Mouse (Mus musculus): Measurements from ENCODE around the gene Zc2hc1c. TPM values are rescaled to one million over a fixed set of nuclear protein-coding genes. Genes with fewer than 3 reads are reported as not detected.

Gene Zc2hc1c
- total RNA-seq, 2 experiments from 2014 or later: 1.9 to 2.0 TPM

- intact Hi-C loops (cut with DNase I): no loop called here
- no peak for DNase-seq (ENCODE audit: low spot score)
Observed at GRCm38 (mm10) chr12:85330153-85330552, 41.8 kb downstream of the Zc2hc1c start.

- DNase-seq (ENCODE audit: low spot score): no peak
- intact Hi-C loops (cut with DNase I): no loop called here
Observed at GRCm38 (mm10) chr12:85337567-85338311, 49.3 kb downstream of the Zc2hc1c start.

GRCm38 (mm10) chr12:85338815-85339214 is 50.4 kb downstream of the Zc2hc1c start:
- intact Hi-C loops (cut with DNase I): no loop called here
- DNase-seq (ENCODE audit: low spot score): no peak

- DNase-seq (ENCODE audit: low spot score): peak; percentile 83
- intact Hi-C loops (cut with DNase I): no loop called here
Observed at GRCm38 (mm10) chr12:85339243-85339729, 50.9 kb downstream of the Zc2hc1c start, which contains the start of gene Nek9. Gene Nek9 (minus strand): TSS chr12:85339362.

GRCm38 (mm10) chr12:85339947-85340346 is 51.6 kb downstream of the Zc2hc1c start:
- no peak for DNase-seq (ENCODE audit: low spot score)
- intact Hi-C loops (cut with DNase I): no loop called here

- intact Hi-C loops (cut with DNase I): loop anchor here (1.0 kb wide), 1 partner anchor 151 kb away; no protein-coding TSS in a partner anchor
- DNase-seq (ENCODE audit: low spot score): no peak
Observed at GRCm38 (mm10) chr12:85341131-85341530, 52.7 kb downstream of the Zc2hc1c start.

GRCm38 (mm10) chr12:85342310-85342709 is 53.9 kb downstream of the Zc2hc1c start:
- DNase-seq (ENCODE audit: low spot score): no peak
- intact Hi-C loops (cut with DNase I): no loop called here

GRCm38 (mm10) chr12:85344252-85344651 is 55.9 kb downstream of the Zc2hc1c start:
- intact Hi-C loops (cut with DNase I): no loop called here
- DNase-seq (ENCODE audit: low spot score): no peak

GRCm38 (mm10) chr12:85345559-85345958 is 57.2 kb downstream of the Zc2hc1c start:
- intact Hi-C loops (cut with DNase I): loop anchor here (5.0 kb wide), 1 partner anchor 317 kb away; no protein-coding TSS in a partner anchor
- no peak for DNase-seq (ENCODE audit: low spot score)

- no peak for DNase-seq (ENCODE audit: low spot score)
- intact Hi-C loops (cut with DNase I): loop anchor here (1.0 to 5.0 kb wide), 2 partner anchors 146 to 316 kb away; no protein-coding TSS in a partner anchor
Observed at GRCm38 (mm10) chr12:85346374-85346773, 58.0 kb downstream of the Zc2hc1c start.

GRCm38 (mm10) chr12:85347196-85347595 is 58.8 kb downstream of the Zc2hc1c start:
- no peak for DNase-seq (ENCODE audit: low spot score)
- intact Hi-C loops (cut with DNase I): loop anchor here (1.0 to 5.0 kb wide), 2 partner anchors 140 to 315 kb away; no protein-coding TSS in a partner anchor

GRCm38 (mm10) chr12:85348338-85348737 is 59.9 kb downstream of the Zc2hc1c start:
- no peak for DNase-seq (ENCODE audit: low spot score)
- intact Hi-C loops (cut with DNase I): loop anchor here (2.0 to 5.0 kb wide), 2 partner anchors 26 to 314 kb away; partner anchors contain the start of gene Tmed10

Small RNAs within 50 kb of the gene (microRNA-seq; reads per million reads assigned to microRNA genes)
- not detected for gene Mir6938

Other genes starting within 250 kb of the Zc2hc1c start
- 1 to 10 TPM; 1.5 to 1.8 TPM for gene Prox2, start 177.8 kb upstream of the Zc2hc1c start, total RNA-seq (2021)
- gene Dlst, start 177.8 kb upstream of the Zc2hc1c start, total RNA-seq (2021): 100 to 1,000 TPM; 830 to 838 TPM
- gene Rps6kl1, start 137.3 kb upstream of the Zc2hc1c start, total RNA-seq (2021): 1 to 10 TPM; 2.6 to 4.3 TPM
- gene Pgf, start 110.8 kb upstream of the Zc2hc1c start, total RNA-seq (2021): 1 to 10 TPM; 3.3 to 4.4 TPM
- gene Eif2b2, start 69.1 kb upstream of the Zc2hc1c start, total RNA-seq (2021): 10 to 100 TPM; 48.2 to 49.3 TPM
- 1 to 10 TPM; 6.9 to 7.5 TPM for gene Mlh3, start 18.0 kb upstream of the Zc2hc1c start, total RNA-seq (2021)
- gene Acyp1, start 153 bp upstream of the Zc2hc1c start, total RNA-seq (2021): 10 to 100 TPM; 14.5 to 19.5 TPM
- 10 to 100 TPM; 90.6 to 93.4 TPM for gene Nek9, start 50.8 kb downstream of the Zc2hc1c start, total RNA-seq (2021)
- gene Tmed10, start 86.3 kb downstream of the Zc2hc1c start, total RNA-seq (2021): 100 to 1,000 TPM; 155 to 163 TPM
- 1 to 10 TPM; 3.4 to 3.9 TPM for gene Fos, start 185.3 kb downstream of the Zc2hc1c start, total RNA-seq (2021)

All from heart, postnatal 25 days (tissue).